Mouse (Mus musculus) adrenal gland, postnatal 4 days (tissue): Measurements from ENCODE around the gene B020011L13Rik. TPM values are rescaled to one million over a fixed set of nuclear protein-coding genes. Genes with fewer than 3 reads are reported as not detected.
"Not testable (repeated sequence)": the region's sequence is repeated elsewhere in the genome, so short reads cannot be mapped to it uniquely, and the experiment has no call there.

Experiments
- DNase-seq, 2 experiments: peaks; one replicate each; pipeline ENCODE4 v3.0.0; 2021 to 2022; ENCODE audit warnings: low spot score in 2 of 2, mixed read lengths in 2 of 2
- long read RNA-seq, 2 experiments: library from polyadenylated mRNA; stranded (forward); transcript quantifications; one replicate each; pipeline ENCODE4 v2.0.0; 2021
- total RNA-seq, 2 experiments: library from RNA; stranded (reverse); gene quantifications; 2 replicates each; pipeline ENCODE4 v1.2.3; 2021

B020011L13Rik gene
- not detected for total RNA-seq
- long read RNA-seq, experiment 1, result 0 reads
- long read RNA-seq, experiment 2, result 0 reads

DNA sequence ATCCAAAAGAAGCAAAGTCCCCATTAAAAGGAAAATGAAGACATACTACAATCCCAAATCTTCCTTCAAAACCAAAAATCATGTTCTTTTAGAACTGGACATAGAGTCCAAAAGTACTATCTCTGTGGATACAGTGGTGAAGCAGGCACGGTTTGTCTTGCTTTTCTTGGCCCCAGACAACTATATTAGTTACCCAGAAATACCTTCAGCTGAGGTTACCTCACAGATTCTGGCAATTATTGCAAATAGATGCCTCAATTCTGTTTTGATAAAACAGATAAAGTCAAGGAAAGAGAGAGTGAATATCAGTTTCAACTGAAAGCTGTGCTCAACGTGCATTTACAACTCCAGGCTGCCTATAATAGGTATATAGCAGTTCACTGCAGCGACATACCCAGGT, at the start of gene B020011L13Rik:
Gene B020011L13Rik (plus strand): TSS at position 301 of the 400 bp plus-strand sequence.
- DNase-seq, result not testable (repeated sequence)

DNA sequence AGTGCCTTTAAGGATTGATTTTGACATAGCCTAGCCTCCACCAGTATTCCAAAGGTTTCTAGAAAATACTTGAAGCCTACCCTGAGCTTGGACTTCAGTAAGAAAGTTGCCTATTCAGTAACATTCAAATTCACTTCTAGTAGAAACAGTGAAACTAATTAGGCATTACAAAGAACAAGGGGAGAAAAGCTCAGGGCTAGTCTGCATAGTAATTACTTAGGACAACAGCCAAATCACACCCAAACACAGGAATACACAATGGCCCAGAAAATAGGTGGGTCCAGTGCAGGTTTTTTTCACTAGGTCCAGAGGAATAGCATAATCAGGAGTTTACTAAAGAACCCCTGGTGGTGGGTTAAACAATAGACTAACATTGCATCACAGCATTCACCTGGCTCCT, 35.3 kb downstream of the B020011L13Rik start:
- DNase-seq, result not testable (repeated sequence)

- not testable (repeated sequence) for DNase-seq
Measured at GRCm38 (mm10) chr1:117829781-117830180, 48.8 kb downstream of the B020011L13Rik start, which contains the start of gene Gm28360. Gm28360 (plus strand) TSS chr1:117830081.

DNA sequence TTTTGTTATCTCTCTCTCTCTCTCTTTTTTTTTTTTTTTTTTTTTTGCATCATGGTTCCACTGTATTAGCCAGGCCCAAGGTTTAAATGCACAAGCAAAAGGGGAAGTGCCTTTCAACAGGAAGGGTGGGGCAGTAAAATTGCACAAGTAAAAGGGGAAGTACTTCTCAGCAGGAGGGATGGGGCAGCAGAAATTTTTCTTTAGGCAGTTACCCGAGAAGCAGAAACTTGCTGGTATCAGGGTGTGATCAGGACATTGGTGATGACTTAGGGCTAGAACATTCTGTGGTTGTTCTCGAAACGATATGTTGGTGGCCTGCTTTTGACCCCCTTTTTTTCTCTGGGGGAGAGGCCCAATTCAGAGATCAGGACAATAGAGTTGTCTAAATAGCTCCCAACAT, 70.8 kb downstream of the B020011L13Rik start:
- not testable (repeated sequence) for DNase-seq

Other genes starting within 250 kb of the B020011L13Rik start
- gene Gm28363, start 84.0 kb upstream of the B020011L13Rik start, total RNA-seq, result not detected
- not detected for gene Gm28360, start 48.9 kb downstream of the B020011L13Rik start, total RNA-seq
- not detected for gene Gm28168, start 146.9 kb downstream of the B020011L13Rik start, total RNA-seq
- not detected for gene Gm7145, start 184.8 kb downstream of the B020011L13Rik start, total RNA-seq